8 mouse cellular contexts compared by ENCODE assay signal in genomic region chr3:97227259-97228005, GRCm38 (mm10).
DNase-seq lines count a peak whose midpoint lies in the region; ATAC-seq and TF ChIP-seq lines count a peak whose summit lies in the region.

No protein-coding gene starts in this region.

- H3K4me3 ChIP-seq in bone marrow, adult 2 months (replicated peaks; ENCODE audit: control insufficient read depth, low read depth, low read length) = peak overlapping the region; percentile 55
- H3K4me3 ChIP-seq in embryonic facial prominence, embryonic 15.5 days (replicated peaks) = peak overlapping the region; percentile 79
- peak overlapping the region; percentile 88 for H3K4me3 ChIP-seq in heart, embryonic 10.5 days
- H3K4me3 ChIP-seq in kidney, embryonic 15.5 days (replicated peaks) = peak overlapping the region; percentile 87

- TF ChIP-seq CTCF in bone marrow, adult 2 months (IDR thresholded peaks at IDR 0.05; ENCODE audit: control insufficient read depth, insufficient read depth, low read length) = no peak

- H3K4me1 ChIP-seq in bone marrow, adult 2 months (ENCODE audit: control insufficient read depth, insufficient read depth, low read length) = peaks cover 3% of the 10 kb centered on the region
- H3K4me1 ChIP-seq in embryonic facial prominence, embryonic 15.5 days = peaks cover 31% of the 10 kb centered on the region
- peaks cover 49% of the 10 kb centered on the region for H3K4me1 ChIP-seq in heart, embryonic 10.5 days
- peaks cover 27% of the 10 kb centered on the region for H3K4me1 ChIP-seq in kidney, embryonic 15.5 days

- H3K27me3 ChIP-seq in embryonic facial prominence, embryonic 15.5 days = no peaks in the 10 kb centered on the region
- no peaks in the 10 kb centered on the region for H3K27me3 ChIP-seq in heart, embryonic 10.5 days (ENCODE audit: insufficient read depth, poor library complexity, severe bottlenecking)
- no peaks in the 10 kb centered on the region for H3K27me3 ChIP-seq in kidney, embryonic 15.5 days

- peak; percentile 95 for ATAC-seq in embryonic facial prominence, embryonic 15.5 days (ENCODE audit: insufficient number of reproducible peaks, low FRiP score, low TSS enrichment, low read depth)
- ATAC-seq in kidney, embryonic 15.5 days (replicated peaks; ENCODE audit: low FRiP score) = peak; percentile 93
- peak; percentile 84 for ATAC-seq in monocyte, adult 5-6 weeks (replicated peaks; ENCODE audit: insufficient number of reproducible peaks, low FRiP score, low TSS enrichment, poor library complexity, severe bottlenecking)

- H3K4me2 ChIP-seq in embryonic facial prominence, embryonic 15.5 days (replicated peaks) = peak overlapping the region; percentile 72
- peak overlapping the region; percentile 85 for H3K4me2 ChIP-seq in kidney, embryonic 15.5 days

- H3K9ac ChIP-seq in embryonic facial prominence, embryonic 15.5 days = peak overlapping the region; percentile 93
- H3K9ac ChIP-seq in kidney, embryonic 15.5 days = peak overlapping the region; percentile 85

- H3K36me3 ChIP-seq in embryonic facial prominence, embryonic 15.5 days = peaks cover 1% of the 10 kb centered on the region; the same call in 1 of the 2 replicates
- H3K36me3 ChIP-seq in heart, embryonic 10.5 days = peaks cover 19% of the 10 kb centered on the region; the same call in 1 of the 2 replicates
- peaks cover 18% of the 10 kb centered on the region for H3K36me3 ChIP-seq in kidney, embryonic 15.5 days

- peak; percentile 95 for DNase-seq in 416B (ENCODE audit: low read depth)
- peak; percentile 99 for DNase-seq in heart, embryonic 10.5 days (ENCODE audit: low spot score)
- peak; percentile 96 for DNase-seq in liver
- DNase-seq in spleen, postnatal 4 days (ENCODE audit: low spot score in 2 of 2) = peak; percentile 87 to 91

- H3K9me3 ChIP-seq in embryonic facial prominence, embryonic 15.5 days (replicated peaks) = no peaks in the 10 kb centered on the region
- H3K9me3 ChIP-seq in heart, embryonic 10.5 days = no peaks in the 10 kb centered on the region
- H3K9me3 ChIP-seq in kidney, embryonic 15.5 days (replicated peaks) = no peaks in the 10 kb centered on the region

- TF ChIP-seq POLR2A in bone marrow, adult 2 months (IDR thresholded peaks at IDR 0.05; ENCODE audit: borderline replicate concordance, control insufficient read depth, low read depth, low read length) = 0 out of 2 replicates have a peak, but pooled peaks have one; percentile 30

- peak overlapping the region; percentile 75 for H3K27ac ChIP-seq in bone marrow, adult 2 months (ENCODE audit: control insufficient read depth, insufficient read depth, low read depth, low read length, poor library complexity)
- H3K27ac ChIP-seq in embryonic facial prominence, embryonic 15.5 days (replicated peaks) = peak overlapping the region; percentile 91
- peak overlapping the region; percentile 95 for H3K27ac ChIP-seq in heart, embryonic 10.5 days
- H3K27ac ChIP-seq in kidney, embryonic 15.5 days = peak overlapping the region; percentile 94

- 2% methylated on average over 57 of the region's 79 CpGs for WGBS in bone marrow, adult 2 months
- under 1% methylated on average over 44 of the region's 79 CpGs for WGBS in embryonic facial prominence, embryonic 15.5 days
- WGBS in heart, embryonic 10.5 days = 3% methylated on average over 22 of the region's 79 CpGs
- under 1% methylated on average over 42 of the region's 79 CpGs for WGBS in kidney, embryonic 15.5 days

Comparison
In these comparisons a context has a peak if more than half of its experiments do, and no peak if none do; other contexts are left out.
1. Peak in every context shown above with its lines: DNase-seq, ATAC-seq, H3K4me3 ChIP-seq and H3K27ac ChIP-seq.